Mouse (Mus musculus) CH12F3 (cell line): Measurements from ENCODE around the gene Efemp2.
"Not testable (repeated sequence)": the region's sequence is repeated elsewhere in the genome, so short reads cannot be mapped to it uniquely, and the experiment has no call there.

ENCODE experiments used
- in situ Hi-C: fragments of 300-500 bp; cut with MboI; formaldehyde crosslinking; loops from 2 replicates; pipeline ENCODE4 v1.14.3; 2020; ENCODE audit warnings: low sequenced_read_pairs

Efemp2 gene

GRCm38 (mm10) chr19:5475069-5475714 is 1.4 kb downstream of the Efemp2 start:
- in situ Hi-C loops: no loop called here

- in situ Hi-C loops: no loop called here
These were observed 3.4 kb downstream of the Efemp2 start for GRCm38 (mm10) chr19:5477004-5477667.

GRCm38 (mm10) chr19:5477668-5478300 is 4.0 kb downstream of the Efemp2 start:
- in situ Hi-C loops: no loop called here

GRCm38 (mm10) chr19:5480016-5480415 is 6.3 kb downstream of the Efemp2 start:
- in situ Hi-C loops: no loop called here

GRCm38 (mm10) chr19:5481398-5481797 is 7.6 kb downstream of the Efemp2 start:
- in situ Hi-C loops: no loop called here

- in situ Hi-C loops: no loop called here
These were observed 9.9 kb downstream of the Efemp2 start for GRCm38 (mm10) chr19:5483386-5484359.

- in situ Hi-C loops: no loop called here
These were observed 10.7 kb downstream of the Efemp2 start for GRCm38 (mm10) chr19:5484496-5484895.

- in situ Hi-C loops: no loop called here
These were observed 11.6 kb downstream of the Efemp2 start for GRCm38 (mm10) chr19:5485371-5485770.

- in situ Hi-C loops: no loop called here
These were observed 12.1 kb downstream of the Efemp2 start for GRCm38 (mm10) chr19:5485821-5486220.

- in situ Hi-C loops: no loop called here
These were observed 12.5 kb downstream of the Efemp2 start for GRCm38 (mm10) chr19:5486286-5486685.

GRCm38 (mm10) chr19:5486771-5487170 is 13.0 kb downstream of the Efemp2 start:
- in situ Hi-C loops: no loop called here

- in situ Hi-C loops: no loop called here
These were observed 14.2 kb downstream of the Efemp2 start, which contains the start of gene Mus81 for GRCm38 (mm10) chr19:5487768-5488550. Gene Mus81 (minus strand): TSS chr19:5488402.

- in situ Hi-C loops: no loop called here
These were observed 15.3 kb downstream of the Efemp2 start for GRCm38 (mm10) chr19:5488878-5489571.

GRCm38 (mm10) chr19:5489721-5490120 is 16.0 kb downstream of the Efemp2 start:
- in situ Hi-C loops: not testable (repeated sequence)

- in situ Hi-C loops: no loop called here
These were observed 16.7 kb downstream of the Efemp2 start, which contains the start of gene Cfl1 for GRCm38 (mm10) chr19:5490313-5490897. Gene Cfl1 (plus strand): TSS chr19:5490455.

- in situ Hi-C loops: no loop called here
These were observed 17.3 kb downstream of the Efemp2 start for GRCm38 (mm10) chr19:5490898-5491708.

GRCm38 (mm10) chr19:5492641-5493040 is 18.9 kb downstream of the Efemp2 start:
- in situ Hi-C loops: no loop called here

GRCm38 (mm10) chr19:5493301-5493721 is 19.6 kb downstream of the Efemp2 start:
- in situ Hi-C loops: not testable (repeated sequence)
